Mouse (Mus musculus) kidney, adult 2 months (tissue): ENCODE data around the gene Stk11ip.

Experiments
- CTCF ChIP-seq: fragments of 200-500 bp; conservative IDR thresholded peaks from 2 replicates; pipeline ENCODE4 v1.5.1; 2011; ENCODE audit warnings: low read depth, mild to moderate bottlenecking, control low read depth, low read length, moderate library complexity, mixed read lengths; ENCODE audit not compliant: insufficient read depth, insufficient read length
- POLR2A ChIP-seq: fragments of 200-500 bp; IDR thresholded peaks from one replicate; pipeline ENCODE4 v1.6.1; 2011; ENCODE audit warnings: low read depth, low read length, control low read depth

DNA sequence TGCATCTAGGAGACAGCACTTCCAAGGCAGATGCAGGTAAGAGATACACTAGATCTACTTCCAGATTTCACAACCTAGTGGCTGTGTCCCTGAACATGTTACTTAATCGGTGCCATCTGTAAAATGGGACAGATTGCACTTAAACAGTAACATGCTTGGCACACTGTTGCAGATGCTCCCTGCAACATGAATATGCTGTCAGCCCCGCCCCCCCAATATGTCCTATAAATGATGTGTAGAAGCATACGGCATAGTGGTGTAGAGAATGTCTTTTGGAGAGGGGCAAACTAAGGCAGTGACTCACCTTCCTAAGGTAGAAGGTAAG is 43.4 kb upstream of the Stk11ip start:
- TF ChIP-seq POLR2A (no peak), CTCF (no peak)
